Mouse (Mus musculus) gastrocnemius, postnatal 36 days (tissue): ENCODE measurements around the gene Llgl2. TPM values are rescaled to one million over a fixed set of nuclear protein-coding genes. Genes with fewer than 3 reads are reported as not detected.

ENCODE experiments used
- DNase-seq, 2 experiments: peaks; one replicate each; pipeline ENCODE4 v3.0.0; 2022
- intact Hi-C: fragments of 180-260 bp; cut with DNase I; formaldehyde crosslinking; loops from one replicate; pipeline ENCODE4 v1.15.1; 2025
- total RNA-seq, 2 experiments: library from RNA; stranded (reverse); gene quantifications; 2 replicates each; pipeline ENCODE4 v1.2.3; 2021

Llgl2 gene
- total RNA-seq, 2 experiments from 2014 or later, result 6.5 to 9.9 TPM

GRCm38 (mm10) chr11:115807306-115807705 is 16.5 kb upstream of the Llgl2 start:
- no peak for DNase-seq
- intact Hi-C loops, result no loop called here

GRCm38 (mm10) chr11:115807971-115808370 is 15.9 kb upstream of the Llgl2 start:
- no peak for DNase-seq
- intact Hi-C loops, result no loop called here

DNA sequence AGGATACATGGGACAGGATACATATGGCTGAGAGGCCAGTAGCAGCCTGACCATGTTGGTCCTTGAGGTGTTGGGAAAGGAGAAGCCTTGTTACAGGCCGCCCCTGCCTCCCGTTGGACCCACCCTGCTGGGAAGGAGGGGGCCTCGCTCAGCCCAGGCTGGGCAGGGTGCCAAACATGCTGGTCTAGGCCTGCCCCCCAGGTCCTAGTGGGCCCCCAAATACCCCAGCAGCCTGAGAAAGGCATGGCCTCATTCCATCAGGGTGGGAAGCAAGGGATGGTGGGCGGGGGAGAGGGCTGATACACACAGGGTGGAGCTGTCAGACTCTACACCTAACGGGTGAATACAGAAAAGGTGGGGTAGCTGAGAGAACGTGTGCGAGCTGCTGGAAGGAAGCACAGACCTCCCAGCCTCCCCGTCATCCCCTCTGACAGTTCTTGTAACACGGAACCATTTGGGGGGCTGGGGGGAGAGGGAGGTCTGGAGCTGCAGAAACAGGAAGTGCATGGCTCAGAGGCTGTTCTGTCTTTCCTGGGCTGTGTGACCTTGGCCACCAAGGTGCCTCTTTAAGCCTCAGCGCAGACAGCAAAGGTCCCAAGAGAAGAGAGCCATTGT is 15.0 kb upstream of the Llgl2 start:
- intact Hi-C loops, result no loop called here
- DNase-seq, result no peak

- DNase-seq, result no peak
- intact Hi-C loops, result no loop called here
These were observed 14.5 kb upstream of the Llgl2 start for GRCm38 (mm10) chr11:115809311-115809781.

GRCm38 (mm10) chr11:115810377-115810776 is 13.5 kb upstream of the Llgl2 start:
- intact Hi-C loops, result loop anchor here (5.0 kb wide), 2 partner anchors 33 to 163 kb away; no protein-coding TSS in a partner anchor
- DNase-seq, result no peak

DNA sequence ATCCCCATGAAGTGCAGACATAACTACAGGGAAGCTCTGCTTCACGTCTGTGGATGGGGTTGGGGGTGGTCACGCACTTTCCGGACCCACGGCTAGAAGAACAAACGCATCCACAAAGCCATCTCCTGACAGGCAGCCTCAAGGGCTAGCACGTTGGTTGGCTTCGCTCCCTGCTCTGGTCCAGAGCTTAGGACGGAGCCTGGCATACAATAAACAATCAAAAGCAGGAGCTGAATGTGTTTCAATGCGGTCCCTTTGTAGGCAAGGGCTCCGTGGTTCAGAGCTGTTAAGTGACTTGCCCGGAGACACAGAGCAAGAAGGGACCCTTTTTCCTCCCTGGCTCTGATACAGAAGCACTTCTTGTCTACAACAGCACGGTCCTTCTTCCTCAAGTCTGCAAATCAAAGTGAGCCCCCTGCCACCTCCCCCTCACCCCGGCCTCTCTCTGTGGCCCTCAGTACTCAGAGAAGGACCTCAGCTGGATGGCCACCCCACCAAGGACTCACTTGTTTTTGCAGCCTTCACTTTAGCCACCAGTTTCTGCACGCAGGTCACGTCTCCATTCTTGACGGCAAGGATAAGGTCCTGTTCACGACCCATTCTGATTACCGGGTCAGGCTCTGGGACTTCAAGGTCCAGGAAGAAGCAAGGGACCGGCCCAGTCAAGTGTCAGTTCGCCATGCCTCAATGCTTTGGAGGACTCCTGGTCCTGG is 12.3 kb upstream of the Llgl2 start:
- intact Hi-C loops, result loop anchor here (5.0 kb wide), 2 partner anchors 34 to 164 kb away; no protein-coding TSS in a partner anchor
- no peak for DNase-seq

DNA sequence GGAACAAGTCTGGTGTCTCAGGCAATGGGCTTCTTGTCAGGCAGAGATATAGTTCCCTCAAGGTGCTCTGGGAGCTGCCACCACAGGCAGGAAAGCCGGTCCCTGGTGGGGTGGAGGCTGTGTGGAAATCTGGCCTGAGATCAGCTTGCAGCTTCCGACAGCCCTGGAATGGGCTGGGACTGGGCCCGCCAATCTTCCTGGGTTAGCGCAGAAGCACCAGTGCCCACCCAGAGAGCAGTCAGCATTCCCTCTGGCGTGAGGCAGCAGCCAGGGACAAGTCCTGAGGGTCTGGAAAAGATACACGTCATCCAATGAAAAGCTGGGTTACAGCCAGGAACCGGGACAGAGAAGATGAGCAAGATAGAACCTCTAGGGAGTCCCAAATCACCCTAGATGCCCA is 11.8 kb upstream of the Llgl2 start:
- intact Hi-C loops, result loop anchor here (5.0 kb wide), 2 partner anchors 35 to 165 kb away; no protein-coding TSS in a partner anchor
- DNase-seq, result no peak

DNA sequence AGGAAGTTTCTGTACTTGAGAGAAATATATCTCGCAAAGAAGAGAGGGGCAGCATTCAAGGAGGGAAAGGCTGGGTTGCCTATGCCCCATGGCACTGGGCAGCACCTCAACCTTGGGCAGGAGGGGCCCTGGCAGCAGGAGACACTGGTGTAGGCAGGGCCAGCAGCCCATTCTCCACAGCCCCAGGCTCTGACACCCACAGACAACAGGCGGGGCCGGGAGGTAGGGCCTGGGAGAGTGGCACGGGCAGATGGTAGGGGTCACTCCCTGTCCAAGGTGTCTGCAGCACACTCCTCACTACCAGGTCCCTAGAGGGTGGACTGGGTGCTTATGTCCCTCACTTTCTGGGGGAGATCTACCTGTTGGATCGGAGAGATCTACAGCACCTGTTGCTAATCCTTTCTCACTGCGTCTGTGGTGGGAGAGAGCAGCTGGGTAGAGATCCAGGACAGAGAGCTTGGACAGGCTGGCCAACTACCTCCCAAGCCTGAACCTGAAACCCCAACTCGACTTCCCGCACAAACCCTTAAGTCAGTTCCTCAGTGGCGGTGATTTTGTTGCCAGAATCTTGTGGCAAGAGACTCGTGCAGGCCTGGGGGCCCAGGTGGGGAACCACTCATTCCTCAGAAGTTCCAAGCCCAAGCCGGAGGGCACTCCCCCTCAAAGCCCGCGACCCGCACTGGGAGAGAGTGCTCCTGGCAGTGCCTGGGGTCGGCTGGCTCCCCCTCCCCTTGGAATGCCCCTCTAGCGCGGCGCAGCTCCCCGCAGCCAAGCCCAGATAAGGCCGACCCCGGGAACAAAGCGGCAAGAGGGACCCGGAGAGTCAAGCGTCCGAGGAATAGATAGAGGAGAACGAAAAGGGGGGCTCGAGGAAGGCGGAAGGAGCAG is 11.1 kb upstream of the Llgl2 start:
- DNase-seq, result no peak
- intact Hi-C loops, result loop anchor here (5.0 kb wide), 2 partner anchors 35 to 165 kb away; no protein-coding TSS in a partner anchor

GRCm38 (mm10) chr11:115813507-115814296 is 10.1 kb upstream of the Llgl2 start, which contains the start of gene Caskin2:
TSS of gene Caskin2 (minus strand) at chr11:115813639.
- intact Hi-C loops, result loop anchor here (1.0 to 5.0 kb wide), 3 partner anchors 36 to 166 kb away; no protein-coding TSS in a partner anchor

GRCm38 (mm10) chr11:115814605-115815450 is 9.0 kb upstream of the Llgl2 start, which contains the start of gene Tsen54:
TSS of gene Tsen54 (plus strand) at chr11:115814724.
- intact Hi-C loops, result loop anchor here (1.0 to 5.0 kb wide), 3 partner anchors 38 to 168 kb away; no protein-coding TSS in a partner anchor
- peak; percentile 80 to 87 for DNase-seq

More at GRCm38 (mm10) chr11:115813507-115814296, 10.1 kb upstream of the Llgl2 start, which contains the start of gene Caskin2:
- DNase-seq, result peak; percentile 91 to 94

DNA sequence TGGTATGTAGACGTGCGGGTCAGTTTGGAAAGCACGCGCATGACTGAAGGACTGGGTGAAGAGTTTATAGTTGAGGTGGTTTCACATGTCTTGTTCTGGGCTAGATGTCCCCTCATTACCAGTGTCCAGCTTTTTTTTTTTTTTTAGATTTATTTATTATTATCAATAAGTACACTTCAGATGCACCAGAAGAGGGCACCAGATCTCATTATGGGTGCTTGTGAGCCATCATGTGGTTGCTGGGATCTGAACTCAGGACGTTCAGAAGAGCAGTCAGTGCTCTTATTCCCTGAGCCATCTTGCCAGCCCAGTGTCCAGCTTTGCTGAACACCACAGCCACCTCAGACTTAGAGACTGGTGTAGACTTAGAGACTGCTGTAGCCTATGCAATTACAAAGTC is 6.5 kb upstream of the Llgl2 start:
- DNase-seq, result no peak
- intact Hi-C loops, result no loop called here

DNA sequence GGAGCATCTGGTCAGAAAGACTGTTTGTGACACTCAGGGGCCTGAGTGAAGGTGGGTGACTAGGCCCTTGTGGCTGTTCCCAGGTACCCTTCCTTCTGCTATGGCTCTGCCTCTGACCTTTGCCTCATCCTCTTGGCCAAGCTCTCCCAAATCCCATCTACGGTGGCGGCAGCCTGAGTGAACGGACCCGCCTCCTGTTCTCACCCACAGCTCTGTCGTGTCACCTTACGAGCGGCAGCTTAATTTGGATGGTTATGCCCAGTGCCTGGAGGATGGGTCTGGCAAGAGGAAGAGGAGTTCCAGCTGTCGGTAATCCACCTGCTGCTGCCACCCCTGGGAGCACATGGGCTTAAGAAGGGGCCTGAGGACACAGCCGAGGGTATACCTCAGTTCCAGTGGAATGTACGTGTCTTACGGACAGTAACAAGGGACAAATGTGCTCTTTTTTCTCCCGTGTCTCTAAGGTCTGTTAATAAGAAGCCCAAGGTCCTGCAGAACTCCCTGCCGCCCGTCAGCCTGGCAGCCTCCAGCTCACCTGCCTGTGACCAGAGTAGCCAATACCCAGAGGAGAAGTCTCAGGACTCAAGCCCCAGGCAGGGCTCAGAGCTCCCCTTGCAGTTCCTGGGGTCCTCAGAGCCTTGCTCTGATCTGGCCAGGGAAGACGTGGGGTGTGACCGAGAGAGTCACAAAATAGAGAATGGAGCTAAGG is 3.8 kb upstream of the Llgl2 start:
- intact Hi-C loops, result no loop called here
- no peak for DNase-seq

DNA sequence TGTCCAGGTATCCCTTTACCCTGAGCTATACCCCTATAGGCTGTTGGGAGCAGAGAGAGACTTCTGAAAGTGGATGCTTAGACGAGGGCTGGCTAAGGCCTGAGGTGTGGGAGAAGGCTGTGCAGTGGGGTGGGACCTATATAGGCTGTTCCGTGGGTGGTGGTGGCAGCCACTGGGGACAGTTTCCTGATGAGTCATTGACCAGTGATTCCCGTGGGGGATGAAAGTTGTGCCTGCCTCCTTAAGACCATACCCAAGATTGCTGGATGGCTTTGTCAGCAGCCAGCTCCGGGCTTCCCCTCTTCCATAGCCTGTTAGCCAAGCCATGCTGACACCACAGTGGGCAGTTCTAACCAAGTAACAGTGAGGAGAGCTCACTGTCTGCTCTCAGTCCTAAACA is 2.8 kb upstream of the Llgl2 start:
- intact Hi-C loops, result no loop called here
- DNase-seq, result no peak

DNA sequence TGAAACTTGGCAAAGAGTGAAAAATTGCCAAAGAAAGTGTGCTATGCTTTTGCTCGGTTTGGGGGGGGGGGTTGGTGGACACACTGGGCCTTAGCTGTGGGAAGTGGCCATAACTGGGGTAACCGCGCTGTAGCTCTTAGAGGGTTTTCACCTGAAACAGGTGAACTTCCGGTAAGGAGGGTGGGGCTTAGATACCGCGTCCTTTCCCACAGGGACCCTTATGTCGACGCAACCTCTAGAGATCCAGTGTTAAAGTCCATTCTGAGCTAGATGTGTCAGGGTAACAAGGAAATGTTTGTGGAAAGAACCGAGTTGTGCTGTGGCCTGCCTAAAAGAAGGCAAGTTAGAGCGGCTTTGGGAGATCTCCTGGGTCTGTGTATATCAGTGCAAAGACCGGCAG is 964 bp downstream of the Llgl2 start:
- DNase-seq, result no peak
- intact Hi-C loops, result no loop called here

GRCm38 (mm10) chr11:115826487-115826886 is 2.6 kb downstream of the Llgl2 start:
- intact Hi-C loops, result no loop called here
- DNase-seq, result no peak

- DNase-seq, result no peak
- intact Hi-C loops, result no loop called here
These were observed 3.8 kb downstream of the Llgl2 start for GRCm38 (mm10) chr11:115827624-115828023.

DNA sequence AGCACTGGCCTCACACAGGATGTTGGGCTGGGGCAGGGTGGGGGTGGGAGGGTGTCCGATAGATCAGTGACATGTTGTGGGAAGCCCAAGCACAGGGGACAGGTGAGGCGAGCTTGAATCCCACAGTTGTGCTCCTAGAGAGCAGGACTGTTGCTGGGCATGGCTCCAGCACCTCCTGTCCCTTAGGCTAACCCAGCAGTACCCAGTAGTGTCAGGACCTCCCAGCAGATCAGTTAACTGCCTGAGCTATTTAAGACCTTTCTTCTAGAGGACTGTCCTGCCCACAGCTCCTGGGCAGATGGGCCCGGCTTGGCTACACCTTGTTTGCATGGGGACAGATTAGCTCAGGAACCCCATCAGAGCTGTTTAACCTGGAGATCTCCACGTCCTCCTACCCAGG is 5.2 kb downstream of the Llgl2 start:
- intact Hi-C loops, result no loop called here
- no peak for DNase-seq
